Mouse (Mus musculus): Measurements from ENCODE around the gene Catspere2.
"Not testable (repeated sequence)": the region's sequence is repeated elsewhere in the genome, so short reads cannot be mapped to it uniquely, and the experiment has no call there.

- not testable (repeated sequence) for TF ChIP-seq CTCF (IDR thresholded peaks at IDR 0.05; ENCODE audit: insufficient read depth, low read length); POLR2A (IDR thresholded peaks at IDR 0.05; ENCODE audit: borderline replicate concordance, extremely low read depth, low read depth, low read length)
Observed at GRCm38 (mm10) chr1:178207856-178208255, 224.6 kb downstream of the Catspere2 start.
